Mouse (Mus musculus) lung, postnatal 0 days (tissue): Measurements from ENCODE around the gene Fam172a. TPM values are rescaled to one million over a fixed set of nuclear protein-coding genes. Genes with fewer than 3 reads are reported as not detected.

ENCODE experiments used
- ATAC-seq: fragments of 200-750 bp; cut with Nextera tagmentation; 2 replicates; pipeline ENCODE4 v1.8.0; 2017; ENCODE audit warnings: moderate library complexity
- DNase-seq: peaks from one replicate; pipeline ENCODE4 v3.0.0-alpha.2; 2016; ENCODE audit warnings: low spot score
- H3K27ac ChIP-seq: fragments of 300-500 bp; sonication (generic); 2 replicates; pipeline ENCODE4 v1.5.1; 2014; ENCODE audit warnings: antibody characterized with exemption, mild to moderate bottlenecking, low read length, mixed read lengths
- H3K27me3 ChIP-seq: fragments of 300-500 bp; sonication (generic); replicated peaks from 2 replicates; pipeline ENCODE4 v1.6.1; 2014; ENCODE audit warnings: low read length, mixed read lengths; ENCODE audit not compliant: insufficient read depth
- H3K36me3 ChIP-seq: fragments of 300-500 bp; sonication (generic); 2 replicates; pipeline ENCODE4 v1.6.1; 2014; ENCODE audit warnings: low read length, mixed read lengths; ENCODE audit not compliant: insufficient read depth
- H3K4me1 ChIP-seq: fragments of 300-500 bp; sonication (generic); 2 replicates; pipeline ENCODE4 v1.6.1; 2014; ENCODE audit warnings: antibody characterized with exemption, low read depth, low read length, mixed read lengths; ENCODE audit not compliant: insufficient read depth
- H3K4me2 ChIP-seq: fragments of 300-500 bp; sonication (generic); replicated peaks from 2 replicates; pipeline ENCODE4 v1.6.1; 2014; ENCODE audit warnings: low read depth, mild to moderate bottlenecking, low read length, moderate library complexity, mixed read lengths
- H3K4me3 ChIP-seq: fragments of 300-500 bp; sonication (generic); 2 replicates; pipeline ENCODE4 v1.5.1; 2014; ENCODE audit warnings: low read depth, low read length
- H3K9ac ChIP-seq: fragments of 300-500 bp; sonication (generic); replicated peaks from 2 replicates; pipeline ENCODE4 v1.6.1; 2014; ENCODE audit warnings: low read depth, mild to moderate bottlenecking
- H3K9me3 ChIP-seq: fragments of 300-500 bp; sonication (generic); 2 replicates; pipeline ENCODE4 v1.6.1; 2016; ENCODE audit warnings: low read length, mixed read lengths
- CTCF ChIP-seq: IDR thresholded peaks from 2 replicates; pipeline ENCODE4 v1.5.1; 2016; ENCODE audit warnings: antibody characterized with exemption, mild to moderate bottlenecking
- EP300 ChIP-seq: IDR thresholded peaks from 2 replicates; pipeline ENCODE4 v1.6.1; 2016; ENCODE audit warnings: antibody characterized with exemption, mild to moderate bottlenecking, control low read depth
- WGBS: fragments of 180-500 bp; shearing (Covaris S2); extraction: QIAGEN DNeasy Blood & Tissue Kit; methylation state at CpG from one replicate; pipeline ENCODE4 v1.1.7; 2014; 5-methylcytosine and 5-hydroxymethylcytosine counted together
- polyA plus RNA-seq: library from polyadenylated mRNA; unstranded; fragments of >200 nt; fragmentation: Nextera tagmentation; extraction: Ambion mirVana; gene quantifications from 2 replicates; pipeline ENCODE4 v1.2.1, GENCODE M21; 2015

The Fam172a gene
- polyA plus RNA-seq, 1 experiment from 2014 or later = 21.8 TPM

DNA sequence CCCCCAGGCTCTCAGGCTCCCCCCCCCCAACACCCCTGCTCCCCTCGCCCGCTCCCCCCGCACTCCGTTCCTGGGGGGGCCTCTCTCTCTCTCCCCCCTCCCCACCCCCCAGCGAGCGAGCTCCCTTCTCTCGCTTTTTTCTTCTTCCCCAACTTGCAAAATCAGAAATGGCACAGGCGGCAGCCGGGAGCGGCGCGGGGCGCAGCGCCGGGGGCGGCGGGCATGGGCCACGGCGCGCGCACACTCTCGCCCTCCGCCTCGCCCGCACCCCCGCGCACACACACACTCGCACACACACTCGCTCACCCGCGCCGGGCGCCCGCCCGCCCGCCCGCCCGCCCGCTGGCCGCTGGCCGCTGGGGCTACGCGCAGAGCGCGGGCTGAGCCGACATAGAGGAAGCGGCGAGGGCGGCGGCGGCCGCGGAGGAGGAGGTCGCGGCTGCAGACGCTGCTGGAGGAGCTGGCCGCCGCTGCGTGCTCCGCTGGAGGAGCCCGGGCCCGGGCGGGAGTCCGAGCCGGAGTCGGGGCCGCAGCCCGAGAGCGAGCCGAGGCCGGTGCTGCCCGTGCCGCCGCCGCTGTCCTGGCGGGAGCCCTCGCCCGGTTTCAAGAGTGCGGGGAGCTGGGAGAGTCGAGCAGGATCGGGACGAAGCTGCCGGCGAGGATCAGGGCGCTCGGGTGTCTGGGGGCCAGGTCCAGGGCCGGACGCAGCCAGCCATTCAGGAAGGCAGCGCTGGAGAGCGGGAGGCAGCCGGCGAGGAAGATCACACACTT lies 497.2 kb downstream of the Fam172a start:
- ATAC-seq = peak; percentile 63
- DNase-seq = peak; percentile 62
- Histone ChIP-seq H3K27me3 (peaks cover 31% of the 10 kb centered on the region), H3K36me3 (no peaks in the 10 kb centered on the region), H3K4me1 (no peaks in the 10 kb centered on the region), H3K9ac (peak overlapping the region; percentile 36), H3K4me3 (peak overlapping the region; percentile 66), H3K4me2 (peak overlapping the region; percentile 85), H3K9me3 (no peaks in the 10 kb centered on the region), H3K27ac (peak overlapping the region; percentile 80)
- WGBS = under 1% methylated on average over 66 of the region's 92 CpGs
- TF ChIP-seq CTCF (no peak), EP300 (no peak)

DNA sequence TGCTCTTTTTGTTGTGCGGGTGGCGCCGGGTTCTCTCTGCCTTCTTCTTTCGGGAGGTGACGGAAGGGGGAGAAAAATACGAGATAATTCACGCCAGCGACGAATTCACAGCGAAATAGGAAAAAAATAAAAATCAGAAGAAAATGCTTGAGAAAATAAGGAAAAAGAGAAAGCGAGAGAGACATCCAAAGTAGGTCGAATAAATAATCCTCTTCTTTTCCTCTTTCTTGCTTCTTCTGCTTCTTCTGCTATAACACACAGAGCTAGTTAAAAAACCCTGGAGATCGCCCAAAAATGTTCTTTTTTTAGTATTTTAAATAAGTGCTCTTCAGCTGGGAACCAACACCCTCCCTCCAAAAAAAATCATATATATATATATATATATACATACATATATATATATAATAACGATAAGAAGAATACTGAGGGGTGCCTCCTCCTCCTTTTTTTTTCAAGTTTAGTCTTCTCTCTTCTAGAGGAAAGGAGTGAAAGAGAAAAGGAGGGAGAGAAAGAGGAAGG lies 497.9 kb downstream of the Fam172a start, which contains the start of gene Nr2f1:
Gene Nr2f1, minus strand, starts transcription at position 116 of the 519 bp plus-strand sequence.
- Histone ChIP-seq H3K9me3 (no peaks in the 10 kb centered on the region), H3K4me2 (peak within 1 kb of the TSS; percentile 85), H3K27me3 (peaks cover 31% of the 10 kb centered on the region), H3K36me3 (no peaks in the 10 kb centered on the region), H3K4me3 (peak within 1 kb of the TSS; percentile 66), H3K9ac (peak within 1 kb of the TSS; percentile 36), H3K4me1 (no peaks in the 10 kb centered on the region), H3K27ac (peak within 1 kb of the TSS; percentile 80)
- ATAC-seq = no peak
- WGBS = 0% methylated on average over 14 of the region's 14 CpGs
- DNase-seq = no peak
- TF ChIP-seq EP300 = no peak
- TF ChIP-seq CTCF = no peak

DNA sequence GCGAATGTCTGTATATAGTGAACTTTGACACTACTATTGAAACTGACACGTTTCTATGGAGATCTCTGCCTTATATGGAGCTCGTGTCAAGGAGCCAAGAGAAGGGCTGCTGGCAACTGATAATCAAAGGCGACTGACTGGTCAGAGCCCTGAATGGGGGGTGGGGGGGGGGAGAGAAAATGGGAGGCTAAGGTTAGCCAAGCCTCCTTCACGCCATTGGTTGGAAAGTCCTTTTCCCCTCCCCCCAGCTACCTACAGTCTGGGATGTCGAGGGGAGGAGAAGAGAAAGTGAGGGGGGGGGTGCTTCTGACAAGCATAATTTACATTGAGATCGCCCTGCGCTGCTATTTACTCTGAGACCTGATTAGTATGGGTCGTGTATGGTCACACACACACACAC lies 498.6 kb downstream of the Fam172a start:
- no peaks in the 10 kb centered on the region for H3K9me3 ChIP-seq
- no peak overlapping the region for H3K9ac ChIP-seq
- ATAC-seq = no peak
- DNase-seq = peak; percentile 43
- peaks cover 24% of the 10 kb centered on the region for H3K27me3 ChIP-seq
- no peak overlapping the region for H3K27ac ChIP-seq
- under 1% methylated on average over 8 of the region's 9 CpGs for WGBS
- H3K4me2 ChIP-seq = peak overlapping the region; percentile 85
- no peaks in the 10 kb centered on the region for H3K36me3 ChIP-seq
- TF ChIP-seq CTCF (no peak), EP300 (no peak)
- peak overlapping the region; percentile 66 for H3K4me3 ChIP-seq
- H3K4me1 ChIP-seq = no peaks in the 10 kb centered on the region

DNA sequence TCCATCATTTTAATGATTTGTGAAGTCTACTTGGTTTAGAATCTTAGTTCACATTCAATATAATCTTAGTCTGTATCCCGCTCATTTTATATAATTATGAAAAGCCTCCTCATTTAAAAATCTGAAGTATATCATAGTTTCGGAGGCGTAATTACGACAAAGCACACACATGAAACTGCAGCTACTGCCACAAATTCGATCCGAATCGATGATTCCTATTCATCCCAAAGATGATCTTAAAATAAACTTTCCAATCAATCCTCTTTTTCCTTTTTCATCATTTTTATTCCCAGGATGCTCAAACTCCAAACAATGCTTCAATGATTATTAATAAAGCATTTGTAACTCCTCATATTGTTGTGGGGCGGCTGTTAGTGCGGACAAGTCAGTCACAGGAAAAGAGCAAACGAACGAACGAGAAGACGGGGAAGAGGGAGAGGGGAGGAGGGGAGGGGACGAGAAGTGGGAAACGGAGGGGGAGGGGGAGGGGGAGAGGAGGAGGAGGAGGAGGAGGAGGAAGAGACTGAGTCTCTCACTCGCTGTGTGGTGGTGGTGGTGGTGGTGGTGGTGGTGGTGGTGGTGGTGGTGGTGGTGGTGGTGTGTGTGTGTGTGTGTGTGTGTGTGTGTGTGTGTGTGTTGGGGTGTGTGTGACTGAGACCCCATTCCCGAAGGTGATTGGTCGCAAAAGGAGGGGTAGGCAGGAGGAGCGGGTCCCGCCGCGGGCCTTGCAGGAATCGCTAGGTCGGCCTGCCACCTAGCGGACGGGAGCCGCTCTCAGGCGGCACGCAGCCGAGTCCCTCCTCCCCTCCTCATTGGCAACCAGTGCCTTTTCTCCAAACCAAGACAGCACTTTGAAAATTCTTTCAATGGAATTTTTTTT lies 499.4 kb downstream of the Fam172a start:
- Histone ChIP-seq H3K9ac (no peak overlapping the region), H3K27ac (no peak overlapping the region), H3K4me1 (no peaks in the 10 kb centered on the region), H3K27me3 (peaks cover 16% of the 10 kb centered on the region; the same call in 1 of the 2 replicates), H3K4me2 (peak overlapping the region; percentile 85), H3K9me3 (no peaks in the 10 kb centered on the region), H3K36me3 (no peaks in the 10 kb centered on the region), H3K4me3 (peak overlapping the region; percentile 66)
- 1% methylated on average over 26 of the region's 30 CpGs for WGBS
- peak; percentile 90 for DNase-seq
- ATAC-seq = peak; percentile 68
- peak; percentile 83 for TF ChIP-seq CTCF
- TF ChIP-seq EP300 = no peak

DNA sequence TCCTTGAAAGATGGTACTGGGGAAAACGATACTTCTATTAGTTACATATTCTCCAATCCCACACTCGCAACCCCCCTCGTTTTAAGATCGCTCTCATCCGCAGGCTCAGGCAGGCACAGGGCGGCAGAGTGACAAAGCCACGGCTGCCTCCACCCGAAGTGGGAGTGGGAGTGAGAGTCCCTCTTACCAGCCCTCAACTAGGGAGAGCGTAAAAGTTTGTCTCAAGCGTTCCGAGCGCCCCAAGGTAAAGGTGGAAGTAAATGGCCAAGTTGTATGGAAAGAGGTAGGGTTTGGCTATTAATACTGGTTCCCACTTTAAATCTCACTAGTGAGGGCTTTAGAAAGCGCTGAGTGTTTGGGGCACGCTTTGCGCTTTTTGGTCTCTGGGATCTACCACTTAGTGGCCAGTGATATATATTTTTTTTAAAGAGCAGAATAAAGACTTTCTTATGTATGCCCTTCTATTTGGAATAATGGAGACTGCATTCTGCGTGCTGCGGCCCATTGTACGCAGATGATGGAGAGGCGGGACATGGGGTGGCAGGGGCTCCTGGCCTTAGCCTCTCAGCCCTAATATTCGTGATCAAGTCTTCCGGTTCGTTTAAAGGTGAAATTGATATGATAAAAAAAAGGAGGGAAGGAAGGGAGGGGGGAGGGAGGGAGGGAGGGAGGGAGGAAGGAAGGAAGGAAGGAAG lies 500.2 kb downstream of the Fam172a start:
- no peak overlapping the region for H3K9ac ChIP-seq
- H3K4me1 ChIP-seq = no peaks in the 10 kb centered on the region
- peaks cover 15% of the 10 kb centered on the region; the same call in 1 of the 2 replicates for H3K27me3 ChIP-seq
- 1% methylated on average over 22 of the region's 22 CpGs for WGBS
- H3K27ac ChIP-seq = no peak overlapping the region
- DNase-seq (no peak), ATAC-seq (no peak)
- TF ChIP-seq CTCF = no peak
- no peak for TF ChIP-seq EP300
- H3K4me3 ChIP-seq = peak overlapping the region; percentile 66
- H3K9me3 ChIP-seq = no peaks in the 10 kb centered on the region
- peak overlapping the region; percentile 85 for H3K4me2 ChIP-seq
- no peaks in the 10 kb centered on the region for H3K36me3 ChIP-seq
